Mouse (Mus musculus) erythroblast, embryonic 14.5 days (primary cell): ENCODE results near the gene Hhipl2.

ENCODE experiments used
- GATA1 ChIP-seq: IDR thresholded peaks from 2 replicates; pipeline ENCODE4 v1.6.1; 2012; ENCODE audit warnings: low read length, inconsistent platforms, mixed read lengths
- TAL1 ChIP-seq: IDR thresholded peaks from 3 replicates; pipeline ENCODE4 v1.6.1; 2012; ENCODE audit warnings: low read length, inconsistent platforms, mixed read lengths

GRCm38 (mm10) chr1:183453066-183453465 lies 35.1 kb downstream of the Hhipl2 start:
- TF ChIP-seq TAL1 (no peak), GATA1 (no peak)
